Mouse (Mus musculus) kidney, adult 2 months (tissue): Measurements from ENCODE around the gene Mul1. TPM values are rescaled to one million over a fixed set of nuclear protein-coding genes. Genes with fewer than 3 reads are reported as not detected.
"Not testable (repeated sequence)": the region's sequence is repeated elsewhere in the genome, so short reads cannot be mapped to it uniquely, and the experiment has no call there.

Experiments
- DNase-seq: peaks from one replicate; pipeline ENCODE4 v3.0.0; 2021
- H3K27ac ChIP-seq: fragments of 200-500 bp; 2 replicates; pipeline ENCODE4 v1.5.1; 2012; ENCODE audit warnings: low read depth, low read length, control low read depth, inconsistent platforms; ENCODE audit not compliant: insufficient read depth
- H3K27me3 ChIP-seq: fragments of 200-500 bp; replicated peaks from 2 replicates; pipeline ENCODE4 v1.6.1; 2012; ENCODE audit warnings: mild to moderate bottlenecking, moderate library complexity, low read length, inconsistent platforms; ENCODE audit not compliant: control insufficient read depth, insufficient read depth
- H3K36me3 ChIP-seq: fragments of 200-500 bp; 2 replicates; pipeline ENCODE4 v1.6.1; 2012; ENCODE audit warnings: mild to moderate bottlenecking, moderate library complexity, low read length, inconsistent platforms; ENCODE audit not compliant: control insufficient read depth, insufficient read depth
- H3K4me1 ChIP-seq: fragments of 200-500 bp; 2 replicates; pipeline ENCODE4 v1.6.1; 2011; ENCODE audit warnings: low read length; ENCODE audit not compliant: control insufficient read depth, insufficient read depth
- H3K4me3 ChIP-seq: fragments of 200-500 bp; 2 replicates; pipeline ENCODE4 v1.5.1; 2011; ENCODE audit warnings: mild to moderate bottlenecking, low read depth, low read length, control low read depth; ENCODE audit not compliant: insufficient read depth
- CTCF ChIP-seq: fragments of 200-500 bp; conservative IDR thresholded peaks from 2 replicates; pipeline ENCODE4 v1.5.1; 2011; ENCODE audit warnings: low read depth, mild to moderate bottlenecking, control low read depth, low read length, moderate library complexity, mixed read lengths; ENCODE audit not compliant: insufficient read depth, insufficient read length
- POLR2A ChIP-seq: fragments of 200-500 bp; IDR thresholded peaks from one replicate; pipeline ENCODE4 v1.6.1; 2011; ENCODE audit warnings: low read depth, low read length, control low read depth
- WGBS: fragments of 180-500 bp; shearing (Covaris S2); methylation state at CpG from one replicate; pipeline ENCODE4 v1.1.7; 2018; 5-methylcytosine and 5-hydroxymethylcytosine counted together
- polyA plus RNA-seq: library from polyadenylated mRNA; depleted of rRNA; stranded (reverse); fragments of >200 nt; gene quantifications from 2 replicates; pipeline ENCODE4 v1.2.3, GENCODE M21; 2012

The Mul1 gene
- polyA plus RNA-seq, 1 experiment, result 31.3 TPM

DNA sequence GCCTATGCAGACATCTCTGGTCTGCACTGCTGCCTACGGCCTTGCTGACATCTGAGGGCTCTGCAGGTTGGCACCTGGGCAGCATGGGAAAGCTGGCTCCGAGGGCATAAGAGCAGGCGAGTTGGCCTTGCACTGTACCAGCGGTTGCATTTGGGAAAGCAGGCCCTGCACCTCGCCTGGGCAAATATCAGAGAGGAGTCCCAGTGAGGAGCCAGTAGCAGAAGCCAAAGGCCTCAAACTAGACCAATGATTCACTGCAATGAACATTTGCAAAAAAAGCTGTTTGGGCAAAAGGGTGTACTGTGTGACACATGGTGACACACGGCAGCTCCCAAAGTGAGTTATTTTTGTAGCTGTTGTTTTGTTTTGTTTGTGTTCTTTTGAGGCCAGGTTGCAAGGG lies 9.4 kb upstream of the Mul1 start:
- H3K4me1 ChIP-seq, result no peaks in the 10 kb centered on the region
- WGBS, result 83% methylated on average over 6 of the region's 6 CpGs
- no peak for DNase-seq

GRCm38 (mm10) chr4:138425604-138426003 lies 8.9 kb upstream of the Mul1 start:
- not testable (repeated sequence) for H3K36me3 ChIP-seq, H3K27me3 ChIP-seq, H3K4me1 ChIP-seq, DNase-seq, H3K4me3 ChIP-seq, H3K27ac ChIP-seq
- 84% methylated on average over 14 of the region's 14 CpGs for WGBS

More for the DNA sequence above, 9.4 kb upstream of the Mul1 start:
- no peak overlapping the region for H3K27ac ChIP-seq
- H3K27me3 ChIP-seq, result no peaks in the 10 kb centered on the region
- TF ChIP-seq CTCF (no peak), POLR2A (no peak)
- H3K36me3 ChIP-seq, result no peaks in the 10 kb centered on the region
- H3K4me3 ChIP-seq, result no peak overlapping the region

GRCm38 (mm10) chr4:138426778-138427705 lies 7.4 kb upstream of the Mul1 start:
- no peaks in the 10 kb centered on the region for H3K4me1 ChIP-seq
- no peaks in the 10 kb centered on the region for H3K36me3 ChIP-seq
- TF ChIP-seq CTCF (peak; percentile 95), POLR2A (no peak)
- no peak overlapping the region for H3K4me3 ChIP-seq
- DNase-seq, result peak; percentile 86
- WGBS, result 35% methylated on average over 22 of the region's 22 CpGs
- H3K27ac ChIP-seq, result no peak overlapping the region
- no peaks in the 10 kb centered on the region for H3K27me3 ChIP-seq

GRCm38 (mm10) chr4:138429778-138430177 lies 4.7 kb upstream of the Mul1 start:
- WGBS, result 36% methylated on average over 3 of the region's 3 CpGs
- no peaks in the 10 kb centered on the region for H3K36me3 ChIP-seq
- H3K27me3 ChIP-seq, result no peaks in the 10 kb centered on the region
- H3K4me1 ChIP-seq, result no peaks in the 10 kb centered on the region; the same call in 1 of the 2 replicates
- no peak overlapping the region for H3K27ac ChIP-seq
- TF ChIP-seq CTCF (peak; percentile 66), POLR2A (no peak)
- DNase-seq, result peak; percentile 54
- H3K4me3 ChIP-seq, result no peak overlapping the region

- 46% methylated on average over 8 of the region's 8 CpGs for WGBS
- H3K4me3 ChIP-seq, result no peak overlapping the region
- no peak overlapping the region for H3K27ac ChIP-seq
- H3K27me3 ChIP-seq, result no peaks in the 10 kb centered on the region
- peaks cover 8% of the 10 kb centered on the region; the same call in 1 of the 2 replicates for H3K4me1 ChIP-seq
- TF ChIP-seq POLR2A (no peak), CTCF (no peak)
- H3K36me3 ChIP-seq, result no peaks in the 10 kb centered on the region; the same call in 1 of the 2 replicates
- no peak for DNase-seq
These were observed 3.1 kb upstream of the Mul1 start for GRCm38 (mm10) chr4:138431340-138431739.

DNA sequence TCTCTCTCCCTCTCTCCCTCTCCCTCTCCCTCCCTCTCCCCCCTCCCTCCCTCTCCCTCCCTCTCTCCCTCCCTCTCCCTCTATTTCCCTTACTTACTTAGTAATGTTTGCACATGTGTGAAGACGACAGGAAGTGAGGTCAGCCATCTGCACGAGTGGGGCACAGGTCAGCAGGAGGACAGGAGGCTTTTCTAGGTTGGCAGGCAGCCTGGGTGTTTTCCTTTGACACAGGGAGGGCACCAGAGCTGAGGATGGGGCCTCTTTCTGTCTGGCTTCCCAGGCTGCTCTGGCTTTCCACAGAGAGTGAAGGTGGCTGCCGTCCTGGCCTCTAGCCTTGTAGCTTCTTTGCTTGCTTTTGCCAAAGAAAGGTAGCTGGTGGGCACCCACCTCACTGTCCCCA lies 5.6 kb downstream of the Mul1 start:
- Histone ChIP-seq H3K36me3 (peaks cover 2% of the 10 kb centered on the region), H3K4me3 (no peak overlapping the region), H3K4me1 (peaks cover 8% of the 10 kb centered on the region; the same call in 1 of the 2 replicates), H3K27ac (no peak overlapping the region), H3K27me3 (no peaks in the 10 kb centered on the region)
- TF ChIP-seq CTCF (no peak), POLR2A (no peak)
- WGBS, result 34% methylated on average over 3 of the region's 3 CpGs
- DNase-seq, result no peak

GRCm38 (mm10) chr4:138444941-138445340 lies 10.5 kb downstream of the Mul1 start:
- Histone ChIP-seq H3K36me3 (no peaks in the 10 kb centered on the region), H3K4me1 (no peaks in the 10 kb centered on the region), H3K27me3 (no peaks in the 10 kb centered on the region), H3K27ac (no peak overlapping the region), H3K4me3 (no peak overlapping the region)
- DNase-seq, result no peak
- 27% methylated on average over 5 of the region's 5 CpGs for WGBS
- no peak for TF ChIP-seq POLR2A
- no peak for TF ChIP-seq CTCF
